Mouse (Mus musculus) mature B cell (primary cell): ENCODE data around the gene Chid1.

Experiments
- in situ Hi-C: fragments of 300-500 bp; cut with MboI; formaldehyde crosslinking; loops from 2 replicates; pipeline ENCODE4 v1.14.3; 2019

Gene Chid1

GRCm38 (mm10) chr7:141502556-141502905 is 37.1 kb downstream of the Chid1 start:
- in situ Hi-C loops, result no loop called here

GRCm38 (mm10) chr7:141501820-141502555 is 37.7 kb downstream of the Chid1 start:
- in situ Hi-C loops, result no loop called here

- in situ Hi-C loops, result no loop called here
These were observed 42.1 kb downstream of the Chid1 start for GRCm38 (mm10) chr7:141497600-141497999.

GRCm38 (mm10) chr7:141495940-141496339 is 43.7 kb downstream of the Chid1 start:
- in situ Hi-C loops, result no loop called here

GRCm38 (mm10) chr7:141495379-141495778 is 44.3 kb downstream of the Chid1 start:
- in situ Hi-C loops, result no loop called here

GRCm38 (mm10) chr7:141493729-141494128 is 45.9 kb downstream of the Chid1 start:
- in situ Hi-C loops, result no loop called here

GRCm38 (mm10) chr7:141492738-141493137 is 46.9 kb downstream of the Chid1 start:
- in situ Hi-C loops, result no loop called here

GRCm38 (mm10) chr7:141491151-141491550 is 48.5 kb downstream of the Chid1 start:
- in situ Hi-C loops, result no loop called here

GRCm38 (mm10) chr7:141487141-141487540 is 52.5 kb downstream of the Chid1 start:
- in situ Hi-C loops, result no loop called here

GRCm38 (mm10) chr7:141486239-141486638 is 53.4 kb downstream of the Chid1 start:
- in situ Hi-C loops, result no loop called here

GRCm38 (mm10) chr7:141485606-141486005 is 54.1 kb downstream of the Chid1 start:
- in situ Hi-C loops, result no loop called here

GRCm38 (mm10) chr7:141485186-141485585 is 54.5 kb downstream of the Chid1 start:
- in situ Hi-C loops, result no loop called here

GRCm38 (mm10) chr7:141484186-141485120 is 55.2 kb downstream of the Chid1 start:
- in situ Hi-C loops, result no loop called here

- in situ Hi-C loops, result no loop called here
These were observed 56.5 kb downstream of the Chid1 start for GRCm38 (mm10) chr7:141483114-141483653.

GRCm38 (mm10) chr7:141482531-141483024 is 57.1 kb downstream of the Chid1 start:
- in situ Hi-C loops, result no loop called here

- in situ Hi-C loops, result no loop called here
These were observed 57.9 kb downstream of the Chid1 start for GRCm38 (mm10) chr7:141481498-141482401.

GRCm38 (mm10) chr7:141480842-141481497 is 58.7 kb downstream of the Chid1 start:
- in situ Hi-C loops, result no loop called here

- in situ Hi-C loops, result loop anchor here (10.0 kb wide), 1 partner anchor 426 kb away; no protein-coding TSS in a partner anchor
These were observed 61.3 kb downstream of the Chid1 start for GRCm38 (mm10) chr7:141478270-141478748.

GRCm38 (mm10) chr7:141477578-141478269 is 61.9 kb downstream of the Chid1 start:
- in situ Hi-C loops, result loop anchor here (10.0 kb wide), 1 partner anchor 427 kb away; no protein-coding TSS in a partner anchor

- in situ Hi-C loops, result loop anchor here (10.0 kb wide), 1 partner anchor 428 kb away; no protein-coding TSS in a partner anchor
These were observed 62.7 kb downstream of the Chid1 start for GRCm38 (mm10) chr7:141476981-141477370.
